Mouse (Mus musculus) T-helper 17 cell (primary cell): ENCODE results near the gene Snai1.

Source experiments
- in situ Hi-C, 2 experiments: fragments of 300-600 bp; cut with MboI, MseI; formaldehyde crosslinking; loops; 1 replicate in 1 of 2; 2 replicates in 1 of 2; pipeline ENCODE4 v1.15.1; 2025; ENCODE audit warnings: high pct_unique_total_duplicates in 2 of 2

Gene Snai1

GRCm38 (mm10) chr2:167574814-167575213 lies 36.8 kb downstream of the Snai1 start:
- in situ Hi-C loops: loop anchor here (10.0 to 25.0 kb wide), 2 partner anchors 1363 to 1450 kb away; no protein-coding TSS in a partner anchor

- in situ Hi-C loops: loop anchor here in 1 of 2 experiments (10.0 kb wide), 1 partner anchor 1449 kb away; no protein-coding TSS in a partner anchor
Observed at GRCm38 (mm10) chr2:167575581-167575980, 37.6 kb downstream of the Snai1 start.

- in situ Hi-C loops: loop anchor here in 1 of 2 experiments (10.0 kb wide), 1 partner anchor 1449 kb away; no protein-coding TSS in a partner anchor
Observed at GRCm38 (mm10) chr2:167576121-167576620, 38.2 kb downstream of the Snai1 start.

GRCm38 (mm10) chr2:167577186-167577785 lies 39.3 kb downstream of the Snai1 start:
- in situ Hi-C loops: loop anchor here in 1 of 2 experiments (10.0 kb wide), 1 partner anchor 1448 kb away; no protein-coding TSS in a partner anchor

GRCm38 (mm10) chr2:167578521-167578920 lies 40.5 kb downstream of the Snai1 start:
- in situ Hi-C loops: loop anchor here in 1 of 2 experiments (10.0 kb wide), 1 partner anchor 1446 kb away; no protein-coding TSS in a partner anchor

- in situ Hi-C loops: loop anchor here in 1 of 2 experiments (10.0 kb wide), 1 partner anchor 1361 kb away; no protein-coding TSS in a partner anchor
Observed at GRCm38 (mm10) chr2:167583161-167583952, 45.4 kb downstream of the Snai1 start.

- in situ Hi-C loops: loop anchor here in 1 of 2 experiments (10.0 kb wide), 1 partner anchor 1360 kb away; no protein-coding TSS in a partner anchor
Observed at GRCm38 (mm10) chr2:167585273-167585672, 47.3 kb downstream of the Snai1 start.

GRCm38 (mm10) chr2:167586041-167586440 lies 48.0 kb downstream of the Snai1 start:
- in situ Hi-C loops: loop anchor here in 1 of 2 experiments (10.0 kb wide), 1 partner anchor 1359 kb away; no protein-coding TSS in a partner anchor

- in situ Hi-C loops: loop anchor here in 1 of 2 experiments (10.0 kb wide), 1 partner anchor 1358 kb away; no protein-coding TSS in a partner anchor
Observed at GRCm38 (mm10) chr2:167586976-167587375, 49.0 kb downstream of the Snai1 start.

- in situ Hi-C loops: loop anchor here in 1 of 2 experiments (10.0 kb wide), 1 partner anchor 1356 kb away; no protein-coding TSS in a partner anchor
Observed at GRCm38 (mm10) chr2:167588774-167589577, 51.0 kb downstream of the Snai1 start.
